Mouse (Mus musculus): ENCODE results near the gene Sema3b. TPM values are rescaled to one million over a fixed set of nuclear protein-coding genes. Genes with fewer than 3 reads are reported as not detected.
A peak's percentile ranks its signal among the peaks of the same experiment; 100 is the strongest.

Gene Sema3b
- polyA plus RNA-seq, 1 experiment, result 3.9 TPM

DNA sequence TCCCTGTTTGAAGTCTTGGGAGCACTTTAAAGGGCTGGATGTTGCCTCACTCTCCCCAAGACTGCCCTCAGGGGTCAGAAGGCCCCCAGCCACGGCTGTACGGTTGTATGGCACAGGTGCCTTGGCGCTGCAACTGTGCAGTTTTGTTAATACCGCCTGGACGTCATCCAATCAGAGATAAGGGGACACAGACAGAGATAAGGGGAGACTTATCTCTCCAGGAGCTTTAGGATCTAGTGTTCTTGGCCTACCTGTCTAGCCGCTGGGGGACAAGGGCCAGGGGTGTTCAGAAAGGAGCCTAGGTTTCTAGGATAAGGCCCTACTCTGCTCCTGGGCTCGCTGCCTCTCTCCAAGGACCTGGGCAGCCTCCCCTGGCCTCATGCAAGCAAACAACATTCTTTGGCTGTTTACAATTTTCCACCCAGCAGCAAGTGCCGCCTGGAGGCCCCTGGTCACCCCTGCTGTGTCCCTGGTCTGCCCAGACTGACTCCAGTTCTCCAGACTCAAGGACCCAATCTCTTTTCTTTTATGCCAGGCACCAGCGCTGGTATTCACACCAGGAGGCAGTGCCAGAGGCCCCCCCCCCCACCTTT lies 1.3 kb downstream of the Sema3b start:
- Histone ChIP-seq H3K4me1 (ENCODE audit: control insufficient read depth, insufficient read depth, low read length) (peaks cover 9% of the 10 kb centered on the region), H3K4me3 (replicated peaks; ENCODE audit: insufficient read depth, low read depth, low read length) (no peak overlapping the region), H3K27ac (ENCODE audit: insufficient read depth, low read length) (no peak overlapping the region), H3K27me3 (ENCODE audit: control insufficient read depth, insufficient read depth, low read length) (no peaks in the 10 kb centered on the region)
- DNase-seq, result no peak
- no peak for TF ChIP-seq POLR2A (IDR thresholded peaks at IDR 0.05; ENCODE audit: borderline replicate concordance, insufficient read depth, low read length)
- no peak for TF ChIP-seq CTCF (IDR thresholded peaks at IDR 0.05; ENCODE audit: borderline replicate concordance, insufficient read depth, low read depth, low read length)
- WGBS, result 74% methylated on average over 9 of the region's 9 CpGs

DNA sequence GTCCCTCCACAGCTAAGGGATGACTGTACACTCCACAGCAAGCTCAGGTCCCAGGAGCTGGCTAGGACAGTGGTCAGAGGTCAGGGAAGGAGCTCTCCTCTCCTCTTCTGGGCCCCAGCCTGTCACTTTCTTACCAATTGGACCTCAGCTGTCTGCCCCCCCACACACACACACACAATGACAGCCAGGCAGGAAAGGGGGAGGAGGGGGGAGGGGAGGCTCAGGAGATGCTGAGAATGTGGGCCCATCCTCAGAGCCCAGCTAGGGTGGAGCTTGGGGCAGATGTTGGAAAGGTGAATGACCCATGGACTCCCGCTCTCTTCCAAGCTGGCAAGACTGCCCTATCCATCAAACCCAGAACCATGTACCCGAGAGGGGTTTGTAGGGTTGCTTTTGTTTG lies 2.0 kb downstream of the Sema3b start:
- peaks cover 6% of the 10 kb centered on the region for H3K4me1 ChIP-seq (ENCODE audit: control insufficient read depth, insufficient read depth, low read length)
- no peak overlapping the region for H3K27ac ChIP-seq (ENCODE audit: insufficient read depth, low read length)
- H3K4me3 ChIP-seq (replicated peaks; ENCODE audit: insufficient read depth, low read depth, low read length), result no peak overlapping the region
- DNase-seq, result no peak
- no peaks in the 10 kb centered on the region for H3K27me3 ChIP-seq (ENCODE audit: control insufficient read depth, insufficient read depth, low read length)
- no peak for TF ChIP-seq CTCF (IDR thresholded peaks at IDR 0.05; ENCODE audit: borderline replicate concordance, insufficient read depth, low read depth, low read length)
- no peak for TF ChIP-seq POLR2A (IDR thresholded peaks at IDR 0.05; ENCODE audit: borderline replicate concordance, insufficient read depth, low read length)
- 81% methylated on average over 2 of the region's 2 CpGs for WGBS

DNA sequence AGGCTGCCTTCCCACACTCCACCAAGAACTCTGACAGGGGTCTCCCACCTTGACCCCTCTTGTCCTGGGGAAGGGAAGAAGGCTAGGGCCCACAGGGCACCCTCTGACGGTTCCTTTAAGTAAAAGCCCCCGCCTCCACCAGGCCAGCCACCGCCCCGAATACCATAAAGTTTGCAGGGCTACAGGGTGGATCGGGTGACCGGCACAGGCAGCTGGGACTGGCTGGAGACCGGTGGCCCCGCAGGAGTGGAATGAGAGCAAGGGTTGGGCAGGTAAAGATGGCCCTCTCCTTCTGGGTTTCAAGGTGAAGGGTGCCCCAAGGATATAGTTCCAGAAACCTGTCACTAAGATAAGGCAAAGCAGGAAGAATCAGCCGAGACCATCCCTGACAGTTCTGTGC lies 2.4 kb downstream of the Sema3b start:
- H3K27ac ChIP-seq (ENCODE audit: insufficient read depth, low read length), result no peak overlapping the region
- H3K4me3 ChIP-seq (replicated peaks; ENCODE audit: insufficient read depth, low read depth, low read length), result no peak overlapping the region
- peaks cover 2% of the 10 kb centered on the region; the same call in 1 of the 2 replicates for H3K4me1 ChIP-seq (ENCODE audit: control insufficient read depth, insufficient read depth, low read length)
- DNase-seq, result no peak
- TF ChIP-seq POLR2A (IDR thresholded peaks at IDR 0.05; ENCODE audit: borderline replicate concordance, insufficient read depth, low read length) (no peak), CTCF (IDR thresholded peaks at IDR 0.05; ENCODE audit: borderline replicate concordance, insufficient read depth, low read depth, low read length) (no peak)
- 48% methylated on average over 9 of the region's 9 CpGs for WGBS
- no peaks in the 10 kb centered on the region for H3K27me3 ChIP-seq (ENCODE audit: control insufficient read depth, insufficient read depth, low read length)

GRCm38 (mm10) chr9:107605041-107605661 lies 3.9 kb downstream of the Sema3b start:
- Histone ChIP-seq H3K4me3 (replicated peaks; ENCODE audit: insufficient read depth, low read depth, low read length) (no peak overlapping the region), H3K4me1 (ENCODE audit: control insufficient read depth, insufficient read depth, low read length) (no peaks in the 10 kb centered on the region), H3K27me3 (ENCODE audit: control insufficient read depth, insufficient read depth, low read length) (no peaks in the 10 kb centered on the region), H3K27ac (ENCODE audit: insufficient read depth, low read length) (no peak overlapping the region)
- 53% methylated on average over 23 of the region's 23 CpGs for WGBS
- TF ChIP-seq POLR2A (IDR thresholded peaks at IDR 0.05; ENCODE audit: borderline replicate concordance, insufficient read depth, low read length) (no peak), CTCF (IDR thresholded peaks at IDR 0.05; ENCODE audit: borderline replicate concordance, insufficient read depth, low read depth, low read length) (no peak)
- DNase-seq, result no peak

GRCm38 (mm10) chr9:107603251-107603650 lies 5.8 kb downstream of the Sema3b start:
- Histone ChIP-seq H3K27ac (ENCODE audit: insufficient read depth, low read length) (no peak overlapping the region), H3K4me3 (replicated peaks; ENCODE audit: insufficient read depth, low read depth, low read length) (no peak overlapping the region), H3K27me3 (ENCODE audit: control insufficient read depth, insufficient read depth, low read length) (no peaks in the 10 kb centered on the region), H3K4me1 (ENCODE audit: control insufficient read depth, insufficient read depth, low read length) (no peaks in the 10 kb centered on the region)
- no peak for DNase-seq
- WGBS, result 84% methylated on average over 6 of the region's 6 CpGs
- TF ChIP-seq CTCF (IDR thresholded peaks at IDR 0.05; ENCODE audit: borderline replicate concordance, insufficient read depth, low read depth, low read length), result no peak
- no peak for TF ChIP-seq POLR2A (IDR thresholded peaks at IDR 0.05; ENCODE audit: borderline replicate concordance, insufficient read depth, low read length)

DNA sequence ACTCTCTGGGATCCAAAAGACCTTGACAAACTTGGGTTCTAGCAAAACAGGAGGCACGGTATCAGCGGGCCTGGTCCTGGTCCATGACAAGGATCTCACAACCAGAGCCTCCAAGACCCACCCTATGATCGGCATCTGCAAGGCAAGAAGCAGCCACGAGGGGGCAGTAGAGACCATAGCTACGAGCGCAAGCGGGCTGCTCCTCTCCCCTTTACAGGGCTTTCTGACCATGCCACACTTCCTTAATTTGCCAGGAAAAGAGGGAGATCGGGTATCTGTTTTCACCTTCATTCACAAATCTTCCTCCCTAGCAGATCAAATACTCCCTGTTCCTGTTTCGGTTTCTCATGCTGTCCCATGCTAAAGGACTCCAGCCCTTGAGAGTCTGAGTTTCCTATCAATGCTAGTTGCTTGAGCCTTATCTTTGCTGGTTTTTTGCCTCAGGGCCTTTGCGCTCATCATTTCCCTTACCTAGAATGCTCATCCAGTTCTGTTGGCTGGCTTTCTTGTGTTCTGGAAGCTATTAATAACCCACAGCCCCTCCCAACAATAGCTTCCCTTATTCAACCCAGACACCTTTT lies 6.9 kb downstream of the Sema3b start:
- DNase-seq, result peak; percentile 83 to 95
- Histone ChIP-seq H3K27me3 (ENCODE audit: control insufficient read depth, insufficient read depth, low read length) (no peaks in the 10 kb centered on the region), H3K4me3 (replicated peaks; ENCODE audit: insufficient read depth, low read depth, low read length) (no peak overlapping the region), H3K4me1 (ENCODE audit: control insufficient read depth, insufficient read depth, low read length) (peaks cover 2% of the 10 kb centered on the region; the same call in 1 of the 2 replicates), H3K27ac (ENCODE audit: insufficient read depth, low read length) (no peak overlapping the region)
- TF ChIP-seq CTCF (IDR thresholded peaks at IDR 0.05; ENCODE audit: borderline replicate concordance, insufficient read depth, low read depth, low read length) (peak; percentile 98), POLR2A (IDR thresholded peaks at IDR 0.05; ENCODE audit: borderline replicate concordance, insufficient read depth, low read length) (no peak)
- 10% methylated on average over 10 of the region's 10 CpGs for WGBS

GRCm38 (mm10) chr9:107601275-107601674 lies 7.8 kb downstream of the Sema3b start:
- 84% methylated on average over 11 of the region's 11 CpGs for WGBS
- H3K27me3 ChIP-seq (ENCODE audit: control insufficient read depth, insufficient read depth, low read length), result no peaks in the 10 kb centered on the region
- no peak for DNase-seq
- no peak for TF ChIP-seq POLR2A (IDR thresholded peaks at IDR 0.05; ENCODE audit: borderline replicate concordance, insufficient read depth, low read length)
- TF ChIP-seq CTCF (IDR thresholded peaks at IDR 0.05; ENCODE audit: borderline replicate concordance, insufficient read depth, low read depth, low read length), result no peak
- H3K27ac ChIP-seq (ENCODE audit: insufficient read depth, low read length), result no peak overlapping the region
- peaks cover 10% of the 10 kb centered on the region for H3K4me1 ChIP-seq (ENCODE audit: control insufficient read depth, insufficient read depth, low read length)
- no peak overlapping the region for H3K4me3 ChIP-seq (replicated peaks; ENCODE audit: insufficient read depth, low read depth, low read length)

DNA sequence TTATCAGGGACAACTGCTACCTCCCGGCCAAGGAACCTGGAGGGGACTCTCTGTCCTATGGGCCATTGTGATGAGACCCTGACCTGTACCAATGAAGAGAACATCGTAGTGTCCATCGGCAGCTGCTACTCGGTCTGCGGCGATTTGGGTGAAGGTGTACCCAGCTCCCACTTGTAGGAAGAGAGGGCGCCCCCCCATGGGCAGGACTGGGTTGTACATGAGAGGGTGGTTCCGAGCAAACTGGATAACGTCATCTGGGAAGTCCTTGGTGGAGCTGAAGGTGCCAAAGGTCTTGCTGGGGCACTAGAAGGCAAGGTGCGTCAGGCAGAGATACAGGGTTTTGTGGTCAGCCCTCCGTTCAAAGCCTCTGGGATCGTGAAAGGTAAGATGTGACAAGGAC lies 8.3 kb downstream of the Sema3b start:
- DNase-seq, result peak in 1 of 2 experiments; percentile 44
- WGBS, result 79% methylated on average over 12 of the region's 12 CpGs
- peaks cover 10% of the 10 kb centered on the region for H3K4me1 ChIP-seq (ENCODE audit: control insufficient read depth, insufficient read depth, low read length)
- no peak overlapping the region for H3K4me3 ChIP-seq (replicated peaks; ENCODE audit: insufficient read depth, low read depth, low read length)
- H3K27ac ChIP-seq (ENCODE audit: insufficient read depth, low read length), result no peak overlapping the region
- TF ChIP-seq POLR2A (IDR thresholded peaks at IDR 0.05; ENCODE audit: borderline replicate concordance, insufficient read depth, low read length) (no peak), CTCF (IDR thresholded peaks at IDR 0.05; ENCODE audit: borderline replicate concordance, insufficient read depth, low read depth, low read length) (peak; percentile 29; the same call in 1 of the 2 replicates)
- H3K27me3 ChIP-seq (ENCODE audit: control insufficient read depth, insufficient read depth, low read length), result no peaks in the 10 kb centered on the region
